Mouse (Mus musculus): ENCODE results near the gene Plau. TPM values are rescaled to one million over a fixed set of nuclear protein-coding genes. Genes with fewer than 3 reads are reported as not detected.

The Plau gene
- polyA plus RNA-seq, 1 experiment from 2014 or later = 0.18 TPM

- Histone ChIP-seq H3K27ac (no peak overlapping the region), H3K36me3 (no peaks in the 10 kb centered on the region), H3K9ac (no peak overlapping the region), H3K4me1 (no peaks in the 10 kb centered on the region), H3K27me3 (replicated peaks) (no peaks in the 10 kb centered on the region), H3K4me3 (no peak overlapping the region), H3K9me3 (no peaks in the 10 kb centered on the region), H3K4me2 (replicated peaks) (no peak overlapping the region)
- WGBS = 41% methylated on average over 10 of the region's 10 CpGs
- no peak for ATAC-seq (ENCODE audit: low FRiP score, low read depth)
Measured at GRCm38 (mm10) chr14:20885091-20885888, 48.8 kb downstream of the Plau start.

GRCm38 (mm10) chr14:20886266-20886665 lies 49.8 kb downstream of the Plau start:
- Histone ChIP-seq H3K9ac (no peak overlapping the region), H3K4me1 (no peaks in the 10 kb centered on the region), H3K27ac (no peak overlapping the region), H3K36me3 (no peaks in the 10 kb centered on the region), H3K4me2 (replicated peaks) (no peak overlapping the region), H3K9me3 (no peaks in the 10 kb centered on the region), H3K4me3 (no peak overlapping the region), H3K27me3 (replicated peaks) (no peaks in the 10 kb centered on the region)
- ATAC-seq (ENCODE audit: low FRiP score, low read depth) = no peak
- 30% methylated on average over 4 of the region's 4 CpGs for WGBS

GRCm38 (mm10) chr14:20887541-20888085 lies 51.2 kb downstream of the Plau start:
- Histone ChIP-seq H3K27ac (no peak overlapping the region), H3K9me3 (no peaks in the 10 kb centered on the region), H3K9ac (no peak overlapping the region), H3K4me1 (no peaks in the 10 kb centered on the region), H3K36me3 (no peaks in the 10 kb centered on the region), H3K4me2 (replicated peaks) (no peak overlapping the region), H3K27me3 (replicated peaks) (no peaks in the 10 kb centered on the region), H3K4me3 (no peak overlapping the region)
- WGBS = 93% methylated on average over 7 of the region's 7 CpGs
- ATAC-seq (ENCODE audit: low FRiP score, low read depth) = no peak

DNA sequence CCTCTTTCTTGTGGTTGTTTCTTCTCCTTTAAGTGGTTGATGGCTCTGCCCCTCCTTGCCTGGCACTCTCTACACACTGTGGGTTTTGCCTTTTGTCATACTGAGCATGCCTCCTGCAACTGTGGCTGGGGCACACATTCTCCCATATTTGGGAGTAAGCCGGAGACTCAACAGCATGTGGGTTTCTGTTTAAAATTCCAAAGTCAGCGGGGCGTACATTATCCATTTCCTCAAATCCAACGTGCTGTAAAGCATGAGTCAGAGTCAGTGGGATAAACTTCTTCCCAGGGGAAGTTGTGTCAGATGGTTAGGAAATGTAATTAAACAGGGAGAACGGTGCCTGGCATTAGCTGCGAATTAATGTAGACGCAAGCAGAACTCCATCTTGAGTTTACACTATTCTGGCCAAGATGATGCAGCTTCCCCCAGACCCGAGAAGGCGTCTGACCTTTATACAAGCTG lies 55.5 kb downstream of the Plau start:
- Histone ChIP-seq H3K36me3 (no peaks in the 10 kb centered on the region), H3K9ac (no peak overlapping the region), H3K27me3 (replicated peaks) (no peaks in the 10 kb centered on the region), H3K4me1 (no peaks in the 10 kb centered on the region), H3K27ac (no peak overlapping the region), H3K9me3 (no peaks in the 10 kb centered on the region), H3K4me2 (replicated peaks) (no peak overlapping the region), H3K4me3 (no peak overlapping the region)
- no peak for ATAC-seq (ENCODE audit: low FRiP score, low read depth)
- WGBS = 55% methylated on average over 9 of the region's 9 CpGs

Other genes starting within 250 kb of the Plau start
- 11.9 and 12.9 TPM in 2 replicates for gene Usp54, start 195.6 kb upstream of the Plau start, polyA plus RNA-seq (2016; fragmentation: Nextera tagmentation; extraction: Ambion mirVana)
- 0.20 and 0.37 TPM in 2 replicates for gene Myoz1, start 180.1 kb upstream of the Plau start, polyA plus RNA-seq (2016; fragmentation: Nextera tagmentation; extraction: Ambion mirVana)
- gene Synpo2l, start 168.3 kb upstream of the Plau start, polyA plus RNA-seq (2016; fragmentation: Nextera tagmentation; extraction: Ambion mirVana) = 3.5 and 5.1 TPM in 2 replicates
- 90.8 and 99.7 TPM in 2 replicates for gene Sec24c, start 162.4 kb upstream of the Plau start, polyA plus RNA-seq (2016; fragmentation: Nextera tagmentation; extraction: Ambion mirVana)
- 28.3 and 28.6 TPM in 2 replicates for gene Fut11, start 141.7 kb upstream of the Plau start, polyA plus RNA-seq (2016; fragmentation: Nextera tagmentation; extraction: Ambion mirVana)
- 219 and 228 TPM in 2 replicates for gene Chchd1, start 133.7 kb upstream of the Plau start, polyA plus RNA-seq (2016; fragmentation: Nextera tagmentation; extraction: Ambion mirVana)
- gene Zswim8, start 129.1 kb upstream of the Plau start, polyA plus RNA-seq (2016; fragmentation: Nextera tagmentation; extraction: Ambion mirVana) = 53.3 and 57.7 TPM in 2 replicates
- 22.0 and 23.4 TPM in 2 replicates for gene Ndst2, start 102.1 kb upstream of the Plau start, polyA plus RNA-seq (2016; fragmentation: Nextera tagmentation; extraction: Ambion mirVana)
- gene Camk2g, start 42.6 kb upstream of the Plau start, polyA plus RNA-seq (2016; fragmentation: Nextera tagmentation; extraction: Ambion mirVana) = 78.8 and 105 TPM in 2 replicates
- gene Vcl, start 92.7 kb downstream of the Plau start, polyA plus RNA-seq (2016; fragmentation: Nextera tagmentation; extraction: Ambion mirVana) = 33.9 and 34.4 TPM in 2 replicates
- gene Ap3m1, start 215.8 kb downstream of the Plau start, polyA plus RNA-seq (2016; fragmentation: Nextera tagmentation; extraction: Ambion mirVana) = 94.4 and 113 TPM in 2 replicates
- gene Adk, start 215.9 kb downstream of the Plau start, polyA plus RNA-seq (2016; fragmentation: Nextera tagmentation; extraction: Ambion mirVana) = 68.1 and 71.0 TPM in 2 replicates